Mouse (Mus musculus): Measurements from ENCODE around the gene Ms4a18.

GRCm38 (mm10) chr19:11044671-11044995 is 26.8 kb upstream of the Ms4a18 start:
- TF ChIP-seq CTCF (conservative IDR thresholded peaks at IDR 0.05; ENCODE audit: insufficient read depth, insufficient read length, low read depth, low read length): no peak
- TF ChIP-seq POLR2A (IDR thresholded peaks at IDR 0.05; ENCODE audit: low read depth, low read length): no peak

Data from kidney, adult 2 months (tissue).